Mouse (Mus musculus) bone marrow, adult 2 months (tissue): ENCODE data around the gene Tpcn1.

ENCODE experiments used
- CTCF ChIP-seq: fragments of 200-500 bp; IDR thresholded peaks from 2 replicates; pipeline ENCODE4 v1.5.1; 2011; ENCODE audit warnings: low read length, control low read depth; ENCODE audit not compliant: control insufficient read depth, insufficient read depth
- POLR2A ChIP-seq: fragments of 200-500 bp; IDR thresholded peaks from 2 replicates; pipeline ENCODE4 v1.6.1; 2011; ENCODE audit warnings: low read depth, mild to moderate bottlenecking, control low read depth, low read length, borderline replicate concordance; ENCODE audit not compliant: control insufficient read depth

DNA sequence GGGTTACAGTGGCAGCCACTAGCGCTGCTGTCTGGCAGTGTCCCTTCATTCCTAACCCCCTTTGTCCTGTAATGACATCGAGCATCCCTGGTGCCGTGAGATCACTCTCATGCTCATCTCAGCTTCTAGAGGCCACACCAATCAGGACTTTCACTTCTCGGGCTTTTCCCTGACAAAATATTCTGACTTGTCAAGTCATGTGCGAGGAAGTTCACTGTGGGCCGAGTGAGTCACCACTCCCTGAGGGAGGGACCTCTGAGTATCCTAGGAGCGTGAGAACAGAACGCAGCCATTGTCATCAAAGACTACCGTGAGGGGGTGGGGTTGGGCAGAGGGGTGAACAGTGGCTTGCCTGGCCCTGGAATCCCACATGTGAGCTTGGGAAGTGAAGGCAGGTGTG is 70.9 kb downstream of the Tpcn1 start:
- TF ChIP-seq CTCF: no peak
- TF ChIP-seq POLR2A: no peak
